Mouse (Mus musculus): ENCODE data around the gene Dnah7c.
"Not testable (repeated sequence)": the region's sequence is repeated elsewhere in the genome, so short reads cannot be mapped to it uniquely, and the experiment has no call there.

The Dnah7c gene

DNA sequence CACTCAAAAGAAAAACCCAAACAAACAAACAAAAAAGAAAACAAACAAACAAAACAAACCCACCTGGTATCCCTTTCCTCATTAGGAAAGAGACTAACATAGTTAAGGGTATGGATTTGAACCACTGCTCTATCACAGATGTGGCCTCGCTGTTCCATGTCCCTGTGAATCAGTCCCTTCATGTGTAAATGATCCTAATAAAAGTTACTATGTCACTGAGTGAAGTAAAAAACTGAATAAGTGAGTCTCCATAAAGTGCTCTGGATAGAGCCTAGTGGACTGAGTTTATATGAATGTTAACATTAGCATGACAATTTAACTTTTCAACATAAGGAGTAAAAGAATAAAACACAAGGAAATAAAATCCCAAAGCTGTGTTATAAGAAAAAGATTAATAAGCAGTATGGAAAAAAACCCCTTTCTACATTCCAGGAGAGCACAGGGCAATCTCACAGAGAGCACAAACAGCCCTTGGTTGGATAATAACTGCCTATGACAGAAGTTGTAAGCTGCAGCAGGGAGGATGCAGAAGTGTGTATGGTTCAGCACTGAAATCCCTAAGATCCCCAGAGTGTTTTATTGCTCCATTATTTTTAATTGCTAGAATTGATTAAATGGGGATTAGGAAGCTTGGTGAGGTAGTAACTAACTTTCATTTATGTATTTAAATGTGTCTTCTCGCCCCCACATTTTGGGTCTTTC, 308.2 kb downstream of the Dnah7c start:
- DNase-seq = not testable (repeated sequence)

DNA sequence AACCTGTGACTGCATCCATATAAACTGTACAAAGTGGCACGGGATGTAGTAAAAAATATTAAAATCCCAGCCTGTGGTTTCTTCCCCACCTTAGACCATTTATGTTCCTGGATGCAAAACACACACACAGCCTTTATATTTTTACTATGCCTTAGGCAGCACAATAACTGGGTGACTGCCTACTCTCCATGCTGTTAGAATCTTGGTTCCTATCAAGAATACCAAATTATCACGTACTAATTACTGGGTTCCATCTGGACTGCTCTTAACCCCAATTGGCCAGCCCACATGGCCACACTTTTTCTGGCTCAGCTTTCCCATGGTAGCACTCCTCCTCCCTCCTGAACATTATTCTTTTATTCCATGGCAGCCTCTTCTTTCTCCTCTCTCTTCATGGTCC, 309.1 kb downstream of the Dnah7c start:
- DNase-seq = not testable (repeated sequence)

DNA sequence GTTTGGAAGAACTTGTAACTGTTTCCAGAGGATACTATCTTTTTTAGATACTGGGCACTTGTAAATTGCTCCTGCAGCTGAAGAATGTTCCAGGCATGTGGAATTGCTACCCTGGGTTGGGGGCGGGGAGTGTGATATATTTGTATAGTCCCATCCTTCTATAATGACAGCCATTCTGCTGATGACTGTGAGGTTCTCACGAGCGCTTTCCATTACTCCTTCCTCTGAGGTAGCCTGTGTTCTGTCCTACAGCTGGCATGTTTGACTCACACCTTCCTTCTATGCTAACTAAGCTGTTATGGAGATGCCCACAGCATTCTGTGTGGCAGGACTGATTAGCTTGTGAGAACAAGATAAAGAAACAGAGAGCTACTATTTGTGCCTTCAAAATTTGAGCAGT, 339.2 kb downstream of the Dnah7c start:
- not testable (repeated sequence) for DNase-seq

DNA sequence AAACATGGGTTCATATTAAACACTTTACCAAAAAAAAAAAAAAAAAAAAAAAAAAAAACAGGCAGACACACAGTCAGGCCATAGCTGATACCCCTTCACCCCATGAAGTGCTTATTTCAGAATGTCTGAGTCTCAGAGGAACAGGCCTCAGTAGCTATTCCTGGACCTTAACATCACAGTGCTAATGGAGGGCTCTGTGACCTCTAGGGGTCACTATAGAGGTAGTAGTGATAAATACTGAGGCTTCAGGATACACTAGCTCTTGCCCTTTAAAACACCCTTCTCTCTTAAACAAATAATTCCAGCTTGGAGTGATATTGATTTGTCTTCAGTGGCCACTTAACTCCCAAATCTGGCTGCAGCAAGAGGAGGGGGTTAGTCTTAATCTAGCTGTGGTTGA, 343.9 kb downstream of the Dnah7c start:
- DNase-seq = not testable (repeated sequence)

DNA sequence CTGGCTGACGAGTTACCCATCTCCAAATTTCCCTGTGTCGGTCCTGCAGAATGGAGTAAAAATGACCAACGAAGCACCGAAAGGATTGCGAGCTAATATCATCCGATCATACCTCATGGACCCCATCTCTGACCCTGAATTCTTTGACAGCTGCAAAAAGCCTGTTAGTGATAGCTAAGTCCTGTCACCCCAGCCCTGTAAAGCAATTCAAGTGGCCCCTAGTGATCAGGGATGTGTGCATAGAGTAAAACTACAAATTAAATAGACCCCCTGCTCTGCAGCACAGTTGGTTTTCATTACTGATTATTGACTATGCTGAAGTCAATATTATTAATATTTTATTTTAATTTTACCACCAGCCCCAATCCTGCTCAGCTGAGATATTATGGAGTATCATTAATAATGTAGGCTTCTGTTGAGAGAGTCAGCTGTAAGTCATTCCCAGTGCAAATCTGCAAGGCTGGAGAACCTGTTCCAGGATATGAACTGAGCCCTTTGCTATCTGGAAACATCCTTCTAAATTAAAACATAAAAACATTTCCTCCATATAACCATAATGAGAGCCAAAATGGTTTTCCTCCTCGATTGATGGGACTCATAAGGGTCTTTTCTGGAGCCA, 344.8 kb downstream of the Dnah7c start:
- DNase-seq = not testable (repeated sequence)

DNA sequence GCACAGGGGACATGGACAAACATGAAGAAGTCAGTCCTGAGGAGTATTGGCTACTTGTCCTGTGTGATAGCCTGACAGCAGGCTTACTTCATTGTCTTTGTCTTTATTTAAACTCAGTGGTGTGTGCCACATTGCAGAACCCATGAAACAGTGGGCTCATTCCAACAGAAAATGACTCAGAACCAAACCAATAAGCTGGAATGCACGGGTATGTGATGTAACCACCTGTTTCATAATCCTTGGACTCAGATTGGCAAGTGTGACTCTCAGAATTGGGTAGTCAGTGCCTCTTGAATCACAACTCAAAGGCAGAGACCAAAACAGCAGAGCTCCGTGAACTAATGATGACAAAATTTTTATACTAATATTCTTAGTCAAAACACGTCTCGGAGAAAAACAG, 356.8 kb downstream of the Dnah7c start:
- not testable (repeated sequence) for DNase-seq

DNA sequence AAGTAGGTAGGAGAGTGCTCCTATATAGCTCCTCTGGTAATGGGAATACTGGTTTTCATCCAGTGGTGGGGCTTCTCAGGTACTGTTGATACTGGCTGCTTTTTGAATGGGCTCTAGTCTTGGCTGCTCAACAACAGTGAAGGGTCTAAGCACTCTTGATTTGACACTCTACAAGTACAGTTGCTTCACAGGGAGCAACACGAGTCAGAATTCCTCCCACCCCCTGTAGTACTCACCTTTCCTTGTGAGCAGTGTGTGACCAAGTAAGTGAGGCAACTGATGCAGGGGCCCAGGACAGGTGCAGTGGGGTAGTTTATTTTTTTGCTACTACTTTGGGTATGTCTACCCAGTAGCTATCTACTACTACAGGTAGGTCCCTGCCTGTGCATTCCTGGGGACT, 379.7 kb downstream of the Dnah7c start:
- DNase-seq = no peak

DNA sequence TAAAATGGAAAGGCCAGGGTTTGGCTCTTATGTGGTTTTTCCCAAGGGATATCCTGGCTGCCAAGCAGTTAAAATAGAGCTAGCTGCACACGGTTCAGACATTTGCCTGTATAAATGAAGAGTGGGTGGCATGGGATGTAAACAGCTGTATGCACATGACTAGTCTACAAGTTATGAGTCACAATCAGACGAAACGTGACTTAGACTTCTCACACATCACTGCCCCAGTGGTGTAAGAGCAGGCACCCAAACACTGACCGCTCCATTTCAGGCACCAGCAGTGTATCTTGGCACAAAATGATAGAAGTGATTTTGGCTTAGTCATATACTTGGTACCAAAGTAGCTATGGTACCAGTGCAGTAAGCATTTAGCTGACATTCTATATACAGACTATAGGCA, 383.2 kb downstream of the Dnah7c start:
- DNase-seq = not testable (repeated sequence)

DNA sequence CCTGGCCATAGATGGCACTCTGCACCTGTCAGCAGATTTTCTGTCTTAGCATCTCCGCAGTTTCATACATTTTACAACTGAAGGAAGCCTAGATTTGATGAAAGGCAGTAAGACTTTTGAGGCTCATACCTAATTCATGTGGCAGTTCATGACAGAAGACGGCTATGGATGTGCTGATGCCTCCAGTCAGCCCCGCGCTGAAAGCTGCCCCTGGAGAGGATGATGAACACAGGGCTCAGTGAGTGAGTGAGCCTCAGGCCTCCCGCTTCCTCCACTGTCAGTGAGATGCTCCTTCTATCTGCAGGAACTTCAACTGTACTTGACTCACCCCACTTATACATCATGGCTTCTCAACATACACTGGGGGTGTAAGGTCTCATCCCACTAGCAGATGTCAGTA, 392.5 kb downstream of the Dnah7c start:
- no peak for DNase-seq

DNA sequence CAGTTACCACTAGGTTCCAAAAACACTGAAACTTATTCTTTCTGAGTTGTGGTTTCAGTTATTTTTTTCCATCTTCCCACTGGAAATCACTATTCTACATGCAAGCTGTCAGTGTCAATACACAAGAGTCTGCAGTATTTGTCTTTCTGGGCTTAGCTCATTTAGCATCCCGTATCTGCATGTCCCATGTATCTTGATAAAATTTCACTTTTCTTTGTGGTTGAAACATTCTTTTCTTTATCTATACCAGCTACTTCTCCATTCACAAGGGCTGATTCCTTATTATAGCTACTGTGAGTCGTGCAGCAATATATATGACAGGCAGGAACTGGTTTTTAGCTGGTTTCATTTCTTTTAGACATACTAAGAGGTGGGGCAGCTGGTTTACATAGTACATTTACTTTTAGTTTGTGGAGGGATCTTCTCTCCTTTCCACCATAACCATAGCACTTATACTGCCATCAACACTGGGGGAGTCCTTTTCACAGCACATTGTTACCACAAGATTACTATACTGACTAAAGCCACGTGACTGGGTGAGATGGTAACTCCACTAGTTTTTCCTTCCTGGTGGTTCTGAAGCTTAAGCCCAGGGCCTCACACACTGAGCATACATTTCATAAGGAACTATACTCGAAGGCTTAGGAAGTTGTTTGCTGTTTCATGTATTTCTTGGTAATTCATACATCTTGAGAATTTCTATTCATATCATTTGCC, 397.0 kb downstream of the Dnah7c start:
- DNase-seq = no peak

DNA sequence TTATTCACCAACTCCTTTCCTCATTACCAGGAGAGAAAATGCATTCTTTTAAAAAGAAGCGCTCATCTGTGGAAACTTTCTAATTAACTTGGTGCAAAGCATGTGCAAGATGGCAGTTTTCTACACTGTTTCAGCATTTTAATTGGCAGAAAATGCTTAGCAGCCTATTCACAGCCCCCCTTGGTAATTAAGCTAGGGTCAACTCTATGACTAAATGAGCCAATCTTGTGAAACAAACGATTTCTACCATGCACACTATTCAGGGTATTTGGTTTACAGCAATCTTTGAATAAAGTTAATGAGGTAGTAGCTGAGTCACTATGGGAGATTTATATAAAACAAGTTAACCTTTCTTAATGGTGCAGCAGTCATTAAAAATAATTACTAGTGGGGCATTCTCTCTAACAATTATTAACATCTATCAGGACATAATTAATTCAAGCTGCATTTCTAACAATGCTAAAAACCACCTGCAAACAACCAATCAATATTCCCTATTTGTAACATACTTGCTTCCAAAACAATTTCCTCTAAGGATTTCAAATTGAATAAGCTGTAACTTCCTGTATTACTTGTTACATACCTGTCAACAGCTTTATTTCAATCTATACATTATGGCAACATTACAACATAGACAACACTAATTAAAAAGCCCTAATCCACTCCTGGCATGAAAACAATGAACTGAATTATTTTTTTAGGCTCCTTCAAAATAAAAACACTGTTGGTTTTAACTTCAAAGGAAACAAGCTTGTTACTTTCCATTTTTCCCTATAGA, 404.9 kb downstream of the Dnah7c start:
- DNase-seq = no peak

DNA sequence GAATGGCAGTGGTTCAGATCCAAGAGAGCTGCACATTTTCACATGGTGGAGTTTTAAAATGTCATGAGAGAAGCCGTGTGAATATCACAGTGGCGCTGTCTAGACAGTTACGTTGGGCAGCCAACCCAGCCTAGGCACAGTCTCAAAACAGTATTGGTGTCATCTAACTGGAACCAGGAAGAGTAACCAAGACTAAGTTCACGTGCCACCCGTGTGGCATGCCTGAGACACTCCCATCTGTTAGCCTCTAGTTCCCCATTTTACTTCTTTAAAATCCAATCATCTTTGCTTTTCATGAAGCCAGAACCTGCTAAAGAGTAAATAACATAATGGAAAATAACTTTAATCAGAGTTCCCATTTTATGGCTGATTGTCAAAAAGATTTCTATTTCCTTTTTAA, 406.5 kb downstream of the Dnah7c start:
- no peak for DNase-seq

DNA sequence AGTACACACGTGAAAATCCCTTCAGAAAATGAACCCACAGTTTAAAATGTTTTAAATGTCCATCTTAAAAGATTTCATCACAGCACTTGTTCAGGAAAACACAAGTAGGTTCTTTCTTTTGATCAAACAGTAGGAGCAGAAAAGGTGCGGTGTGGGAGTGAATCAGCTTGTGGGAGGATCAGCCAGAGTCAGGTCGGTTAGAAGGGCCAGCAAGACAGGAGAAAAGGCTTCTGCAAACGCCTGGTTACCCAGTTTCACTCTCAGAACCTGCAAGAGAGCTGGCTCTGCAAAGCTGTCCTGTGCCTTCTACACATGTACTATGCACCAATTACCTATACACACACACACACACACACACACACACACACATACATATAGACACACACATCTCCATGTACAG, 418.0 kb downstream of the Dnah7c start:
- DNase-seq = no peak

DNA sequence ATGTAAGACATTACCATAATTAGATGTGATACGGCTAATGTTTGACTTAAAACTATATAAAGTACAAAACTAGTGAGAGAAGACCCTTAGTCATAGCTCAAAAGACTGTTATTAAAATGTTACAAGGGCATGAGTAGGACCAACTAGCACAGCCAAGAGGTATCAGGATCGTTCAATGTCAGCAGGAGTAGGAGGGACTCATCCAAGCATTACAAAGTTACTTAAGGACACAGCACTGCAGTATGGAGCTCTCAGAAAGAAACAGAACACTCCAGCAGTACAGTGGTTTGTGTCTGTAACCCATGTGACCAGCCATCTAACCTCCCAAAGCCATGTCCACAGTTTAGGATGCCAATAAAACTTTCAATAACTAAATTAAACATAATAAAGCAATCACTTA, 418.9 kb downstream of the Dnah7c start:
- DNase-seq = no peak

DNA sequence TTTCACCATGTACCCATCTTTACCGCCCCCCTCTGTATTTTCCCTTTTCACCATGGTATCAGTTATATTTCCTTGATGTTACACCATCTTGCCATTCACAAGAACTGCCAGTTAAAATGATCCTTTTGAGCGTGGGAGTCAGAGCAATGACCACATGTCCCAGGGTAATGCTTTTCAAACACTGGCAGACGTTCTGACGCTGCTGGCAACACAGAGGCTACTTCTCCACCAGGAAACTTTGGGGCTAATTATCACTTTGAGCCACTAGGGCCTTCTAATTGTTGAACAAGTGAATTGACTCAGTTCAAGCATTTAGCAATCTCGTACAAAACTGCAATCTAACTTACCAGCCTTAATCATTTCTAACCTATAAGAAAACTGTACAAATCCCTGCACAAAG, 419.8 kb downstream of the Dnah7c start:
- no peak for DNase-seq

DNA sequence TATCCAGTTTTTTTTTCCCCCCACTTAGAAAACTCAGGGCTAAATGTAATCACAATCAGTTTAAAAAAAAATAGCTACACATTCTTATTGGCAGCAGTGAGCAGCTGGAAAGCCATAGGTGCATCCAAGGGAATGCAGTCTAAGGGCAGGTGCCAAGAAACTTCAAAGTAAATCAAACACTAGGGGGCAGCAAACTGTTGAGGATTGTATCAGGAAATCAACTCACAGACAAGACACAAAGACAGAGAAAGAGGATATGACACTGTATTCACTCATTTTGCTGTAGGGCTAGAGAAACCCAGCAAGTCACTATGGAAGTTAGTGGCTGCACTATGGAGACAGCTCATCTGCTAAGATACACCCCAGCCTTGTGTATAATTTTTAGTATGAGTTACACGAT, 424.4 kb downstream of the Dnah7c start:
- peak; percentile 58 for DNase-seq

DNA sequence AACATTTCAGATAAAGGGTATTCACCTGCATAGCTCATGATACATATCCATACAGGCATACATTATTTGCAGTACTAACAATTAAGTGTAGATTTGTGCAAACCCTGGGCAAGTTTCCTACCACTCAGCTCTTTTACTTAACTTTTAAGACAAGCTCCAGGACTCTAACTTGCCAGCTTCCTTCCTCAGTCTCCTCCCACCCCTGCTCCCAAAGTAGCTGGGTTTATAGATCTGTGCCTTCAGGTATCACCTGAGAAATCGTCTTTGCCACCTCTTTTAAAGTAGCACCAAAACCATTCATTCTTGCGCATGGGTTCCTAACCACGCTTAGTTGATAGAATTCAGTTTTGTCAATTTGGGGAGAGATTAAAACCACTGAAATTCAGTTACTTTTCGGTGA, 426.2 kb downstream of the Dnah7c start:
- DNase-seq = no peak

DNA sequence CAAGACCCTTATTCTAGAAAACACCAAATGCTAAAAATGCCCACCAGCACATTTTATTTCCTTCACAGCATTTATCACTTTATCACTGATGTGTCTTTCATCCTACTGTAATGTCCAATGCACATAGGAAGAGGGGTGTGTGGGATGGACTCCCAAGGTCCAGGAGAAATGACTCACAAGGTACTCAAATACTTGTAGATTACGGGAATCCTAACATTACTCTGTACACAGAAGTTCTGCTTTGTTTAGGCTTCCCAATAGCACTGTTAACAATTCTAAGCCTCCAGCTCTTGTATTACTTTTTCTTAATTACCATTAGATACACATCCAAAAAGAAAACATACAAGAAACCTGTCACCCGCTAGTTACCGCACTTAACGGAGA, 426.8 kb downstream of the Dnah7c start:
- no peak for DNase-seq

DNA sequence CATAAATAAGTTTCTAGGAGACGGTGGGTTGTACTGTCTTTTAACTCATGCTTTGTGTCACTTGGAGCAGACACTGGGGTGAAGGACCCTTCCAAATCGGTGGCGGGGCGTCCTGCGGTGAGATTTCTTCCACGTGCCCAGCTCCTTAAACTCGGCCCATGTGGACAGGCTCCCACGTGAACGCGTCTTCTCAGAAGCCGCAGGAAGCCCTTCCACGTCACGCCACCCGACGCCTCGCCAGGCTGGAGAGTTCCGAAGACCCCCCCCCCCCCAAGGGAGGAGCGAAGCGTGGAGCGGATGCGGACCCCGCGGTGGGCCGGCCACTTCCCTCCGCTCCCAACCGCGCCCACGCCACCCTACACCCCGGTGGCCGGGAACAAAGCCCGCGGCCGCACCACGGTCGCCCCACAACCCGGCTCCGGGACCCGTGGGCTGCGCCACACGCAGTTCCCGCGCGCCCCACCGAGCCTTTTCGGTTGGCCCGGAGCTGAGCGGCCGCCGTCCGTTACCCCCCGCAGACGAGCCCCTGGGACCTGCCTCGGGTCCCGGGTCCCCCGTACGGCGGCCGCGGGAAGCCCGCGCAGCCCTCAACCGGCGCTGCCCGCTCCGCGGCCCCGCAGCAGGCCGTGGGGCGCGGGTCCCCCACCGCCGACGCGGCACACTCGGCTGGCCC, 427.3 kb downstream of the Dnah7c start:
- peak; percentile 74 for DNase-seq

DNA sequence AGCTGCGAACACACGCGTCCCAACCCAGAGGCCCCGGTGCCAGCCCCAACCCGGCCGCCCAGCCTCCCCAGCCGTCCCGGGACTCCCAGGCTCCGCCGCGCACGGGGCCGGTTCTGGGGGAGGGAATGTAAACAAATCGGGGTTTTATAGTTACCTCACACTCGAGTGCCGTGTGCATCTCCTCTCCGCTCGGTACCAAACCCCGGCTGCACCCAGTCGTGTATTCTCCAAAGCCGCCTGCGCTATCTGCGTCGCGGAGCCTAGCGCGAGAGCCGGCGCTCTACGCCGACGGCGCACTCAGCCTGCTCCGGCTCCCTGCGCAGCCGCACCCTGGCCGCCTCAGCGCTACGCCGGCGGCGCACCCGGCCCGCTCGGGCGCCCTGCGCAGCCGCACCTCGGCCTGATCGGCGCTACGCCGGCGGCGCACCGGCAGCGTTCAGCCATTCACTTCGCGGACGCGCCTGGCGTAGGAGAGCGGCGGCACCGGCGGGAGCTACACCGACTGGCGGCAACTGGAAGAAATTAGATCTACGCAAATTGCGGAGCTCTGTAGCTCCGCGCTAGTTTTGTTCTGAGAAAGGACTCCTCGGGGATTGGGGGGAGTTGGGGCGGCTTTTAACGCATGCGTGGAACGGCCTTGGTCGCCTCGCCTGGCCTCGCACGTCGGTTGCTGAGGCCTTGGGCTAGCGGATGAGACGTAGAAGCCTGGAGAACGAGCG, 428.1 kb downstream of the Dnah7c start:
- peak; percentile 97 for DNase-seq

DNA sequence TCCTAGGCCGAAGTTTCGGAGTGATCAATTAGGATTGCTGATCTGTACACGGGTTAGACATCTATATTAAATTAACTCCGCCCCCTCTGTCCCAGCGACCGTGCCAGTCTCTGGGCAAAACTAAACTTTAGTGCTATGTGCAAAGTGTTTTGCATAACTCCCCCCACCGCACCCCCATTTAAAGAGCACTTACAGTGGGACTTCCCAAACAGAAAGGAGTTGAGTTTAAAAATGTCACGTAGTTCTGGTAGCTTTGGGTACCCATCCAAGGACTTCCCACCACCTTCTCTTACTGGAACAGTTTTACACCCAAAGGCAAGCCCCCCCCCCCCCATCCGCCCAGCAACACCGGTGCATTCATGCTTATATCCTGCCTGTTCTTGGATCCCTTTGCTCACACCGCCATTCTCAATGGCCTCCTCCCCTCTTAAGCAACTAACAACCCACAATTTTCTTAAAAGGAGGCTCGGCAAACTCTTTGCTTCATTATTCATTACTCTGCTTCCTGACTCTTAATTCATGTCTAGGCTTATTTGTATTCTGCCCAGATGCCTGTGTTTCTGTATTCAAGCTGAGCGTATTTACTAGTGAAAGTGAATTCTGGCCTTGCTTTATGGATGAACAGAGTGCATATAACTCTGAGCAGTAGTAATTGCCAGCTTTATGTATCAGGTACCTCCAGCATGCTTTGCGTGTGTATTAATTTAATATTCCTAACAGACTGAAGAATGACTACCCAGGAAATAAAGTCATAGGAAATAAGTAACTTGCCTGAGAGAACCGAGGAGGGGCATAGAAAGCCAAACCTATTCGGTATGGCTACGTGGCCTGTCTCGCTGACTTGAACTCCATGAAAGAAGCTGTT, 428.9 kb downstream of the Dnah7c start:
- DNase-seq = no peak

All from cerebellum, adult 11-12 months (tissue).